Mouse (Mus musculus) CD4-positive, CD25-positive, alpha-beta regulatory T cell, adult 2 months (primary cell): Measurements from ENCODE around the gene 2810408A11Rik.
"Not testable (repeated sequence)": the region's sequence is repeated elsewhere in the genome, so short reads cannot be mapped to it uniquely, and the experiment has no call there.

ENCODE experiments used
- DNase-seq: peaks from one replicate; pipeline ENCODE4 v3.0.0-alpha.2; 2012; ENCODE audit warnings: low read depth, low spot score

Gene 2810408A11Rik

GRCm38 (mm10) chr11:69880853-69881603 is 19.8 kb downstream of the 2810408A11Rik start, which contains the start of gene Kctd11:
Kctd11 (minus strand) TSS chr11:69881406.
- DNase-seq: peak; percentile 80

GRCm38 (mm10) chr11:69880506-69880852 is 20.3 kb downstream of the 2810408A11Rik start:
- DNase-seq: peak; percentile 83

DNA sequence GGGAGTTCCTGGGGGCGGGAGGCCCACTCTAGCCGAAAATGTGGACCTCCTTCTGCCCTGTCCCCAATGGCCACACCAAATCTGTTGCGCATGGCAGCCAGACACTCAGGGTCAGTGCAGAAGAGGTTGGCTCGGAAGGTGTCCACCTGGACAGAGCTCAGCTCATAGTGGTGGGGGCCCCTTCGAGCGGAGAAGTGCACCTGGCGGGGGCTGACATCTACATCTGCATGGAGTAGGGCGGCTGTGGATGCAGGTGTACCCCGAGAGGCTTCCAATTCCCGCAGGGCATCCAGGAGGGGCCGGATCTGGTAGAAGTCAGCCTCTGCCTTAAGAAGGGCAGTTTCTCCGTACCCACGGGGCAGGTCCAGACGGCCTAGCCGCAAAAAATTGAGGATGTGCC is 21.1 kb downstream of the 2810408A11Rik start:
- no peak for DNase-seq

DNA sequence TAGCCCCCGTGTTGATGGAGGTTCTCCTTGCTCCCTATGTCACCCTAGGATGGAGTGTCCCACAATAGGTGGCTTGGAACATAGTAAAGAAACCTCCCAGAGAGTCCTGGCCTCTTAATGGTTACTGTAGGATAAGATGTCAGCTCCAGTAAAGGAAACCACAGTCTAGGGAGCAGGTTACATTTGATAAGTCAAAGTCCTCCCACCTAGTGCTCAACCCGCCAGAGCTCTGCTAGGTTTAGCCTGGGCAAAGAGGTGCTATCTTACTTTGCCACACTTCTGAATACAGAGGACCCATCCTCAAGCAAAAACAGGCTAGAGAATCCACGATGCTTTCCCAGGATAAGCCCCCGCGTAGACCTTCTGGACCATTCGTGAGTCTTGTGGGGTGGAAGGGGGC is 21.8 kb downstream of the 2810408A11Rik start:
- no peak for DNase-seq

DNA sequence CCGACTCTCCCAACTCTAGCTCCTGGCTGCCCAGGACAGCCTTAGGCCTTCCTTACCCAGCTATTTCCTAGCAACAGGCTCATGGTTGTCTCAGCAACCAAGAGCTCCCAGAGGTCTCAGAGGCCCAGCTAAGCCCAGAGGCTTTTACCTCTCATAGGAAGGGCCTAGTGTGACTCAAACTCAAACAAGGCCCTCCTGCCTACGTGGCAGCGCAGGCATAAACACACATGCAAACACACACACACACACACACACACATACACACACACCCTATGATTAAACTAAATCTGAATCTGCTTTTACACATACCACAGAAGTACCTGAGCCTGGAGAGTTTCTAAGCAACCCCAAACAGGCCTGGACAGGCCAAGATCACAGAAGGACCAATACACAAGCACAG is 22.4 kb downstream of the 2810408A11Rik start:
- no peak for DNase-seq

DNA sequence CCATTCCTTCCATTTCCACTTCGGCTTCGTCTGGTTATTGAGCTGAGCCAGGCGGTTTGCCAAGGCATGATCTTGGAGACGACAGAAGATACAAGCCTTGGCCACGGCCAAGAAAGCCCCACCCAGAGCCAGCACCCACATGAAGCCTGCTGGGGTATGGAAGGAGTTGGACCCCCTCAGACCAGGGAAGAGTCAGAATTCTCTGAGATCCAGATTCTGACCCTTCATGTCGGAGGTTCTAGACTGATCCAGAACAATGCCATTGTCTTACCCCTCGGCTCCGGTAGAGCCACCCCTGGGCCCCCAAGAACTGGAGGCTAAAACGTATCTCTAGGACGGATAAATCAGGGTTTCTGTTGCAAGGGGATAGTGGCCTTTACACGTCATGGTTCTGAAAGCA is 22.9 kb downstream of the 2810408A11Rik start, which contains the start of gene Tmem95:
Gene Tmem95, minus strand, starts transcription at position 141 of the 400 bp plus-strand sequence.
- DNase-seq: no peak

- peak; percentile 94 for DNase-seq
Measured at GRCm38 (mm10) chr11:69876867-69877266, 23.9 kb downstream of the 2810408A11Rik start.

DNA sequence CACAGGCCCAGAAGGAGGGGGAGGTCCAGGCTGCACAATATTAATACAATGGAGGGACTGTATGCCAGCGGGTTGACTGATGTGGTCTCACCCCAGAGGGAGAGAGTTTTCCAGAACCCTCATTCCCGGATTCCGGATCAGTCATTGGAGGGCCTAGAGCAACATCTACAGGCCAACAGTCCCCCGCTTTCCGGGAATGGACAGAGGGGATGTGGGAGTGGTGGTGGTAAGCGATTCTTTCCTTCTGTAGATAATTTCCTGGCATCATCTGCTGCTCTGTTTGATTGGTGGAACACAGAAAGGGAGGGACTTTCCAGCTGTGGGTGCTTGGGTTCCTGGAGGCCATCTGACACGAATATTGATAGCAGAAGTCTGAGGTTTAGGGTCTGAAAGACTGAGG is 24.6 kb downstream of the 2810408A11Rik start:
- DNase-seq: peak; percentile 53

GRCm38 (mm10) chr11:69872451-69872850 is 28.3 kb downstream of the 2810408A11Rik start:
- no peak for DNase-seq

DNA sequence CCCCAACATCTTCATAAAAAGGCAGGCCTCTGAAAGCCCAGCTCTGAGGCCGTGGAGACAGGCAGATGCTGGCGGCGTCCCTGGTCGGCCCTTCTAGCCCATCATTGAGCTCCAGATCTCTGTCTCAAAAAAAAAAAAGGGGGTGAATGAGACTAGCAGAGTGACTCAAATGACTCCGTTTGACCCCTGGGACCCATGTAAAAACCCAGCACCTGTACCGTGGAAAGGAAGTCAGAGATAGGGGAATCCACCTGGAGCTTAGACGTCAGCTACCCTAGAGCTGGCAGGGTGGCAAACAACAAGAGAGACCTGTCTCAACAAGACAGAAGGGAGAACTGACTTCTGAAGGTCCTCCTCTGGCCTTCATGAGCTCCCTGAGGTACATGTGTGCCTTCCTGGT is 29.0 kb downstream of the 2810408A11Rik start:
- DNase-seq: no peak

- no peak for DNase-seq
Measured at GRCm38 (mm10) chr11:69870289-69871069, 30.3 kb downstream of the 2810408A11Rik start.

DNA sequence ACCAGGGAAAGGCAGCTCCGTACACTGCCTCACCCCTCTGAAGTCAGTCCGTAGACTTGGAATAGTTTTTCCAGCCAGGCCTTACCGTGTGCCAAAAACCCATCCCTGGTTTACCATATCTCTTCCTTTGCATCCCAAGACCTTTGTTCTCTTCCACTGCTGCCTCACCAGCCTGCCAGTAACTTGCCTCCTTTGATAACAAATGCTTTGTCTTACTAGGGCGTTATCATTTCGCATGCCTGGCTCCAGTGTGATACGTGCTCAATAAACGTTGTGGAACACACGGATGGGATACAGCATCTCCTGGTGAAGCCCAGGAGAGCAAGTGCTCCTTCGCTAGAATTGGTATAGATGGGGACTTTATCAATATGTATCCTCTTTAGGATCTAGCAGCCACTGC is 33.5 kb downstream of the 2810408A11Rik start:
- no peak for DNase-seq

GRCm38 (mm10) chr11:69865561-69865960 is 35.2 kb downstream of the 2810408A11Rik start:
- DNase-seq: no peak

DNA sequence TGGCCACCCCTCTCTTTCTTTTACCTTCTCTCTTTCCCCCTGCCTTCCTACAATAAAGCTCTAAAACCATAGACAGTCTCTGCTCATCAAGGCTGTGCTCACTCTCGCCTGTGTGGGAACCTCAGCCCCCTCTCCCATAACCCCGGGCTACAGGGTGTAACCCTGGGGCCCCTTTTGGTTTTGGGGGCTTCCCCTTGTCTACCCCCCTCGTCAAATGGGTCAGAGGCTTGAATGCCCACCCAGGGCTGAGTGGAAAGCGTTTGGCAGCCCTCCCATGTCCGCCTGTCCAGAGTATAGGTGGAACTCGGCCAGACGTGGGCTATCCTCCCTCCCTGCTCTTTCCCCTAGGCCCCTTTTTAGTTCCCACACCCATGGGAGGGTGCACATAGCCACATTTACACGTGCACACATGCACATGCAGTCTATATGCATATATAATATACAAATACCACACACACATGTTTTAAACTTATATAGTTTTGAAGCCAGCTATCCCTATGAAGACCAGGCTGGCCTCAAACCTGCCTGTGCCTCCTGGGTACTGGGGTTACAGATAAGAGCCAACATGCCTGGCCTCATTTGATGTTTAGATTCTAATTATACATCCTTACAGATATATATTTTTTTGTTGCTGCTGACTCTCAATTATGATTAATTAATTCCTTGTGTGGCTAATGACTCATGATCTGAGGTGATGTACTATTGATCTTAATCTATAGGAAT is 36.5 kb downstream of the 2810408A11Rik start:
- no peak for DNase-seq

DNA sequence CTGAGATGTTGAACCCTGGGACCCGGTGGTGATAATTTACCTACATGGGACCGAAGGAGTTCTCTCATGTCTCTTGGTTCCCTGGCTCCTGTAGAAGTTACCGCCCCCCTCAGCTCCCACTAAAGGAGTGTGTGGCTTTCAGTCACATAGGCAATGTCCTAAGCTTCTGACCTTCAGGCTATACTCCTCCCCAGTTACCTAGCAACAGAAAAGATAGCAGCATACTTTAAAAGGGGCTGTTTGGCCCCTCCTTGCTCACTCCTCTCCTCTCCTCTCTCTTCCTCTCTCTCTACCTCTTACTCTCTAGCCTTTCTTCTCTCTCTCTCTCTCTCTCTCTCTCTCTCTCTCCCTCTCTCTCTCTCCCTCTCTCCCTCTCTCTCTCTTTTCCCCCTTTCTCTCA is 37.1 kb downstream of the 2810408A11Rik start:
- DNase-seq: not testable (repeated sequence)

DNA sequence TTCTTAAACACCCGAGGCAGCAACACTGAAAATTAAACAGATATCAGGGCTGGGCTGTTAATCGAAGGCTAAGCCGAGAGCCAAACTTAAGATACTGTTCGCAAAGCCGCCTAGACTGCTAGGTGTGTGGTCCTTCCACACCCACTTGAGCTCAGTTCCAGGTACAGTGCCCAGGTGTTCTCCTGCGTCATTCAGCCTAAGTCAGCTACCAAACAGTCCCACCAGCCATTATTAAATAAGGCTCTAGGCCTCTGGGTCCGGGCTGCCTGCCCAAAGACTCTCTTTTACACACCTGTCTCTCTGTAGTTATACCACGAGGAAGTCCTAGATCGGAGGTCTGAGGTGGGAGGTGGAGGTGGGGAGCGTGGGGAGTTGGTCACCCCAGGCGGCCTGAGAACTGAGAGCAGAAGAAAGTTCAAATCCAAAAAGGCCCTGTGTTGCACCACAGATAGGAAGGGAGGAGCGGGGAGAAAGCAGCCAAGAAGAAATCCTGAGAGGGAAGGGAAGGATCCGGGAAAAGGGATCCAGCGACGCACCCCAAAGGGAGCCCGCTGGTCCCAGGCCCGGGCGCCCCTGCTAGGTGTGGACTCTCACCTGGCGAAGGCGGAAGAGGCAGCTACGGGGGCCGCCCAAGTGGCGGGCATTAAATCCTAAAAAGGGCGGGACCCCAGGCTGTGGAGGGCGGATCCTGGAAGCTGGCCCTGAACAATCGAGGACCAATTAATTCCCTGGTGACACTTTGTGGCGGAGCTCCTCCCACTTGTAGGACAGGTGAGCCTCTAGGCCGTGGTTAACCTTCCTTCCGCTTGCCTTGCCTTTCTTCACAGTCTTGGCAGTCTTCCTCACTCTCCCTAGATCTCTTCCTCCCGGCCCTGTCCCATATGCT is 42.4 kb downstream of the 2810408A11Rik start, which contains the start of gene Tnk1:
Gene Tnk1, minus strand, starts transcription at position 618 of the 886 bp plus-strand sequence.
- DNase-seq: no peak

DNA sequence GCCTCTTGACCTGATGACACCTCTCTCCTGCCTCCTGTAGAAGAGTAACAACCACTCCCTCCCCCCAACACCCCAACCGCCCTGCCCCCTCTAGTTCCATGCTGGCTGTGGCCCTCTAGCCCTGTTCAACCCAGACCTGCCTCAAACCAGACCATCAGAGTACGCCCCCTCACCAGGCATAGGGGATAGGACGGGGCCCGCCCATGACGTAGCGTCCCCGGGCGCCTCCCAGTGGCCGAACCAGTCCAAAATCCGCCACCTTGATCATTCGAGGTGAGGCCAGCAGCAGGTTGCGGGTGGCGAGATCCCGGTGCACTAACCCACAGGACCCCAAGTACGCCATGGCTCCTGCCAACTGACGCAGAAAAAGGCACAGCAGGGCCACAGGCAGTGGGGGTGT is 45.4 kb downstream of the 2810408A11Rik start:
- peak; percentile 68 for DNase-seq

- DNase-seq: no peak
Measured at GRCm38 (mm10) chr11:69854680-69855079, 46.1 kb downstream of the 2810408A11Rik start.

- peak; percentile 45 for DNase-seq
Measured at GRCm38 (mm10) chr11:69853994-69854393, 46.8 kb downstream of the 2810408A11Rik start.

- no peak for DNase-seq
Measured at GRCm38 (mm10) chr11:69850754-69851153, 50.0 kb downstream of the 2810408A11Rik start.

DNA sequence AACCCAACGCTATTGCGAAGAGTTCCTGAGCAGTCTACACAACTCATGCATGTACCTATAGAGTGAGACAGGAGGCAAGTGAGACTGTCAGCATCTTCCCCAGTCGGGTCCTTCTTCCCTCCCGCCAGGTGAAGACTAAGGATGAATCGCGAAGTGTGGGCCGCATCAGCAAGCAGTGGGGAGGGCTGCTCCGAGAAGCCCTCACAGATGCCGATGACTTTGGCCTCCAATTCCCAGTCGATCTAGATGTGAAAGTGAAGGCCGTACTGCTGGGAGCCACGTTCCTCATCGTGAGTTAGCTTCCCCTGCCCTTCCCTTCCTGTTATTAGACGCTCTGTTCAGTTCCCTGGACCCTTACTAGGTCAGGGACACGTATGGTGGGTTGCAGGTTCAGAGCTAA is 50.9 kb downstream of the 2810408A11Rik start:
- no peak for DNase-seq
